Mouse (Mus musculus): ENCODE measurements around the gene Polr2f.

Gene Polr2f

GRCm38 (mm10) chr15:79162301-79162700 lies 21.5 kb downstream of the Polr2f start:
- peak; percentile 18 for DNase-seq (ENCODE audit: low read depth)

GRCm38 (mm10) chr15:79162822-79163221 lies 22.0 kb downstream of the Polr2f start:
- DNase-seq (ENCODE audit: low read depth), result no peak

- no peak for DNase-seq (ENCODE audit: low read depth)
Observed at GRCm38 (mm10) chr15:79164251-79164650, 23.4 kb downstream of the Polr2f start.

- no peak for DNase-seq (ENCODE audit: low read depth)
Observed at GRCm38 (mm10) chr15:79165140-79165539, 24.3 kb downstream of the Polr2f start, which contains the start of gene Sox10. Gene Sox10 (minus strand): TSS chr15:79165240.

- DNase-seq (ENCODE audit: low read depth), result no peak
Observed at GRCm38 (mm10) chr15:79166712-79167111, 25.9 kb downstream of the Polr2f start.

GRCm38 (mm10) chr15:79176905-79177304 lies 36.1 kb downstream of the Polr2f start:
- no peak for DNase-seq (ENCODE audit: low read depth)

- DNase-seq (ENCODE audit: low read depth), result no peak
Observed at GRCm38 (mm10) chr15:79185213-79185612, 44.4 kb downstream of the Polr2f start.

- no peak for DNase-seq (ENCODE audit: low read depth)
Observed at GRCm38 (mm10) chr15:79187819-79188218, 47.0 kb downstream of the Polr2f start.

GRCm38 (mm10) chr15:79191426-79191825 lies 50.6 kb downstream of the Polr2f start:
- DNase-seq (ENCODE audit: low read depth), result no peak

- no peak for DNase-seq (ENCODE audit: low read depth)
Observed at GRCm38 (mm10) chr15:79192450-79192849, 51.6 kb downstream of the Polr2f start.

GRCm38 (mm10) chr15:79192885-79193845 lies 52.4 kb downstream of the Polr2f start:
- no peak for DNase-seq (ENCODE audit: low read depth)

- DNase-seq (ENCODE audit: low read depth), result no peak
Observed at GRCm38 (mm10) chr15:79194048-79194447, 53.2 kb downstream of the Polr2f start.

- DNase-seq (ENCODE audit: low read depth), result no peak
Observed at GRCm38 (mm10) chr15:79194946-79195345, 54.1 kb downstream of the Polr2f start.

- no peak for DNase-seq (ENCODE audit: low read depth)
Observed at GRCm38 (mm10) chr15:79195492-79195891, 54.7 kb downstream of the Polr2f start.

GRCm38 (mm10) chr15:79199390-79199976 lies 58.7 kb downstream of the Polr2f start:
- DNase-seq (ENCODE audit: low read depth), result no peak

All from c-Kit-positive CD71-negative TER-119-negative erythroid progenitor cells, embryonic 14.5 days (primary cell).